Mouse (Mus musculus): Measurements from ENCODE around the gene G430095P16Rik.

Gene G430095P16Rik

DNA sequence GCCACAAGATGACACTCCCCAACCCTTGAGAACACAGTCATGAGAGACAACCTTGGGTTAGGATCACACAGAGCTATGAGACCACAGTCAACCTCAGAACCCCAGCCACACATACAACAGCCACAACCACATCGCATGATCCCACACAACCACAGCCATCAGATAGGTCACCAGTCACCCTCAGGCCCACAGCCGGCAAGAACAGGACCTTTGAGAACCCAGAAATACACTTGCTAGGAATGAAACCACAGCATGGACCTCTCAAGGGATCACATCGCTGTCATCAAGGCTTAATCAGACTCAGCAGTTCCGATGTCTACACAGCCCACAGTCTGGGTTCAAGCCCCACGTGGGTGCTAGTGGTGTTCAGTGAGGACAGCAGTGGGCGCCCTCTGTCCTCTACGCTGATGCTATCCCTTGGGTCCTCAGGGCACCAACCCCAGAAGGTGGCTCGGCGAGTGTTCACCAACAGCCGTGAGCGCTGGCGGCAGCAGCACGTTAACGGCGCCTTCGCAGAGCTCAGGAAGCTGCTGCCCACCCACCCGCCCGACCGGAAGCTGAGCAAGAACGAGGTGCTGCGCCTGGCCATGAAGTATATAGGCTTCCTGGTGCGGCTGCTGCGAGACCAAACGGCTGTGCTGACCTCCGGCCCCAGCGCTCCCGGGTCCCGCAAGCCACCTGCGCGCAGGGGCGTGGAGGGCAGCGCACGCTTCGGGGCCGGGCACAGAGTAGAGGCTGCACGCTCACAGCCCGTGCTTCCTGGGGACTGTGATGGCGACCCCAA lies 19.1 kb upstream of the G430095P16Rik start:
- DNase-seq (ENCODE audit: low spot score) = no peak

DNA sequence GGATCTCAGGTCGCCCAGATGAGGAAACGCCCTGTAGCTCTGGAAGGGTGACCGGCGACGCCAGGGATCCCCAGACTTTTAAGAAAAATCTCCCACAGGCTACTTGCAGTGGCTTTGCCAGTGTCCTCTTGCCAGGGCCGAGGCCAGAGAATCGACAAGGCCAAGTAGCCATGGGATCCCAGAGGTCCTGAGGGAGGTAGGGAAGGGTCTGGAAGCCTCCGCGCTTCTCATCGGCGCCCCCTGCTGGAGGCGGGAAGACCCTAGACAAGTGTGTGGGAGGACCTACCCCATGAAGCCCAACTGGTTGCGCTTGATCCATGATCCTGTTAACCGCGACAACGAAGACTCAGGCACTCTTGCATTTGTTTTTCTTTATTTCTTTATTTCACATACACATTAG lies 18.5 kb upstream of the G430095P16Rik start:
- DNase-seq (ENCODE audit: low spot score) = peak; percentile 90

DNA sequence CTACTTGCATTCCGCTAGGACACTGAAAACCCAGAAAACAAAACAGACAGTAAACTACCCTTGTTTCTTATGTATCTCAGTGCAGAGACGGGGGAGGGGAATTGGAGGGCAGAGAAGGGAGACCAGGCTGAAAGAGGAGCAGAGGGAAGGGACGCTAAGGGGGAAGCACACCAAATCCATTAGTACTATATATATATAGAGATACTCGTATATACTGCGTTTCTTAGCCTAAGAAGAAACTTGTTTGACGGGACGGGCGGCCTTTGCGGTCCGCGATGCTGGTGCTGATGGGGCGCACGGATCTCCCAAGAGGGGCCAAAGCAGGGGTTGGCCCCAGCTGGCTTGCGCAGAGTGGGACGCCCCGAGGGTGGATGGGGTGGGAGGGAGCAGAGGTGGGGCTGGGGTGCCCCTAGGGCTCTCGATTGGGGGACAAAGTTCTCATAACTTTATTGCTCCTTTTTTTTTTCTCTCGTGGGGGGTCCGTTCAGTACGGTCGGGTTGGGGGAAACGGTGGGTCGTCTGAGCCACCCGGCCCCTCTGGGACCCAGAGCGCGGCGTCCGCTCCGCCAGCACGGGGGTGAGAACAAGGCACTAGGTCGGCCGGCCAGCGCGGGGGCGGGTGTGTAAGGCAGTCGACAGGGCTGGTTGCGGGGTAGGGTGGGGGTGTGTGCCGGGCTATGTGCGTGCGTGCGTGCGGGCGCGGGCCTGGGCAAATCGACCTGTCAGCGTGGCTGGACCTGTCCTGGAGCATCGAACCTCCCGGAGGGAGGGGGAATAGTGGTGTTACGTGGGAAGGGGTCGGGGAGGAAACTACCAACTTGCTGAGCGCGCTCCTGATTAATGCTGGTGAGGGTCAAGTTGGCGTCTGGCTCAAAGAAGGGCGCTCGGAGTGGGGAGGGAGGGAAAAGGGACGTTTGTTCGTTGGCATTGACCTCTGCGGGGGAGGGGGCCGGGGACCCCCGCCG lies 17.7 kb upstream of the G430095P16Rik start:
- peak; percentile 36 for DNase-seq (ENCODE audit: low spot score)

DNA sequence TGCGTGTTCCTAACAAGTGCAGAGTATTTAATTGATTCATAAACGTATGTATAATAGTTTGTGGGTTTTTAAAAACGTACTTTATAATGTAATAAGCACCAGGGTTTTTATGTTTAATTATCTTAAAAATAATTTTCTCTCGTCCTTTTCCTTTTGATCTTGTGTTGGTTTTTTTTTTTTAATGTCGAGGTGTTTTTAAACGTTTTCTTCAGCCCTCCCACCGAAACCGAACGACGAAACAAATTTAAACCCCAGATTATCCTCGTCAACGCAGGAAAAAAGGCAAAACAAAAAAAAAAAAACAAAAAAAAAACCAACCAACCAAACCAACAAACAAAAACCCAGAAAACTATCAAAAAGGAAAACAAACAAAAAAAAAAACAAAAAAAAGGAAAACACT lies 16.8 kb upstream of the G430095P16Rik start:
- DNase-seq (ENCODE audit: low spot score) = no peak

DNA sequence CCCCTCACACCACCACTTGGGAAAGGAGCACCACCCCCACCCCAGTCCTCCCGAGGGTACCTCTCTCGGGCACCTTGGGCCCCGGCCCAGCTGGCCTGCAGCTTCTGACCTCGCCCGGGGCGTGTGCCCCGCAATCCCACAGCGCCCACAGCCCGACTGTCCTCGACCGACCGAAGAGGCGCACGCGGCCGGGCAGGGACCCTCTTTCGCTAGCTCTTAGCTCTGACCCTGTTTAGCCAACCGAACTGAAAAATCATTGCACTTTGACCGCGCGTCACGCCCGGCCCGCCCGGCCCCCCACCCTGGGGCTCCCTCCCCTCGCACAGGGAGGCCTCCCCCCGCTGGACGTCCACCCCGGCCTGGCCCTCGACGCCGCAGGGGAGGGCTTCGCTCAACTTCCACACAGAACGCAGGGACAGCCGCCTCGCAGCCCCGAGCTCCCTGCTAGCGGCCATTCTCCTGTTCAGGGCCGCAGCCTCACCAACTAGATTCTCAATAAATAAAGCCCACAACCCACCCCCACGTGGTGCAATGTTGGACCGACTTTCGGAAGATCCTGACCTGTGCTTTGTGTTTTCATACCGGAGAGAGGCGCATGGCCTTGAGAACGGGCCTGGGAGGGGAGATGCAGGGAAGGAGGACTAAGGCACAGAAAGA lies 16.1 kb upstream of the G430095P16Rik start:
- peak; percentile 43 for DNase-seq (ENCODE audit: low spot score)

DNA sequence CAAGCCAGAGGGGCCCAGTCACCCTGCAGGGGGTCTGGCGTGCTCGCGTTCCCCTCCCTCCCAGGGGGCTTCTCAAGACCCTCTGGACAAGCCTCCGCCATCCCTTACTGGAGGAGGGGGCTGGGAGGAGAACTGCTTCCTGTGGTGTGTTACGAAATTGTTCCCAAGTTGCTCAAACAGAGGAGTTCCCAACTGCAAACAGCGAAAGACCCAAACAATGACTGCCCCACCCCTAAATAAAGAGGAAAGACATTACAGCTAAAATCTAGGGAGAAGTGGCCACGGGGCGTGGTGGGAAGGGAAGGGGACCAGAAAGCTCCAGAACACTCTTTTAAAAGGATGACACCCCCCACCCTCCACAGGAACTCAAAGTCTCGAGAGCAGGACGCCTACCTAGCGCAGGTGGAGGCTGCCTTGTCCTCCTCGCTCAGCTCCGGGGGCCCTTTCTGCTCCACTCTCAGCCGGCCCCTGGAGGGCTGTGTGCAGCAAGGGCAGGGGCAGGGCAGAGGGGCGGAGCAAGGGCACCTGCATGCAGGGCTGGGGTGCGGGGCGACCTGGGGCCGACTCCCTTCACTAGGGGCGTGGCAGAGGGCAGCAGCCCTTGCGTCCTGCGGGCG lies 15.4 kb upstream of the G430095P16Rik start:
- peak; percentile 33 for DNase-seq (ENCODE audit: low spot score)

DNA sequence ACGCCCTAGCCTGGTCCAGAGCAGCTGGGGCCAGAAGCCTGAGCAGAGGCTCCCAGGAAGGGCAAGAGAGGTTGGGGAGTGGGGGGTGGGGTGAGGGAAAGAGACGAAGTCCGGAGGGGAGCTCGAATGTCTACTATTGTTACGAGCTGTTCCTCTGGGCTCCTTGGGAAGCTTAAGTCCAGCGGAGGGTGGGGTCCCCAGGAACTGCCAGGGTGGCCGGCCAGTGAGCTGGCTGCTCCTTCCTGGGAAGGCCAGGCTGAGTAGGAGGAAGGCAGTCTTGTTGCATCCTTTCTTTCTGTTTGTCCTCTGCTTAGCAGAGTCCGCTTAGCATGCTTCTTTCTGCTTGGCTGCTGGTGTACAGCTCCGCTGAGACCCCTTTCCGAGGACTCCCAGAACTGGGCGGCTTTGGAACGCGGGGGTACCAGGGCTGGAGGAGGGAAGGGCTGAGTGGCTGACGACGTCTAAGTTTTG lies 14.7 kb upstream of the G430095P16Rik start:
- no peak for DNase-seq (ENCODE audit: low spot score)

DNA sequence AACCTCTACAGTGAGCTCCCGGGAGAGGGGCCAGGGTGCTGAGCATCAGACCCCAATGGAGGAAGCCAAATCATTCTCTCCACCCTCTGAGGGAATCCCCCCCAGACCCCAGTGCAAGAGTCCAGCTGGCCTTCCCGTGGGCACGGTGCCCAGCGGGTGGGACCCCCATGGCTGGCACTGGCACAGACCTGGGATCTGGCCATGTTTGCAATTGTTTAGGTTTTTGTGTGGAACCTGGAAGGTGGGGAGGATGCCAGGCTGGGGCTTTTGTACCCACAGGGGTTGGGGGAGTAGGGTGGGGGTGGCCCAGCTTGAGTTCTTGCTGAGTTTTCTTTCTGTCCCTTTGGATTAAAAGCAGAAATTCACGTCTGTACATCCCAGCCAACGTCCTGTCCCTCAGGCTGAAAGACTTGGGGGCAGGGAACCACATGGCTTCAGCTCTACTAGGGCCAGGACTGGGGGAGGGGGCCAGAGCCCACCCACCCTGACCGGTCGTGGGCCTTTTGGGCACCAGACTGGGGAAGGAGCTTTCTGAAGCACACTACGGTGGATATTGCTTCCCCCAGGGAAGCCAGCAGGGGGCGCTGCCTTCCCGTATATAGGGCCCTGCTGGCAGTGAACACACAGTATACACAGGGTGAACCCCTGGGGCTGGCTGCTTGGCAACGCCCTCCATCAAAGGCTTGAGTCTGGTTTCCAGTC lies 13.9 kb upstream of the G430095P16Rik start:
- peak; percentile 96 for DNase-seq (ENCODE audit: low spot score)

DNA sequence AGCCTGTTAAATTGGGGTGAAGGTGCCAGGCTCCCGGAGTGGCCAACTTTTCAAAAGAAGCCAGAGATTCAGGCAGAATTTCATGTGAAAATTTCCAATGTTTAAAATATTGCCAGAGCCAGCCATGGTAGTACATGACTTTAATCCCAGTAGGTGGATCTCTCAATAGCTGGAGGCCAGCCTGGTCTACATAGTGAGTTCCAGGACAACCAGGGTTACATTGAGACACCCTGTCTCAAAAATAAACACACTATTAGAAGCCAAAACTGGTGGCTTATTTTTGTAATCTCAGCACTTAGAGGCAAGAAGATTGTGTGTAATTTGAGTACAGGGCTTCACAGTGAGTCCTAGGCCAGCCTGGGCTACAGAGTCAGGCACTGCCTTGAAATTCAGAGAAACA lies 12.9 kb upstream of the G430095P16Rik start:
- DNase-seq (ENCODE audit: low spot score) = no peak

DNA sequence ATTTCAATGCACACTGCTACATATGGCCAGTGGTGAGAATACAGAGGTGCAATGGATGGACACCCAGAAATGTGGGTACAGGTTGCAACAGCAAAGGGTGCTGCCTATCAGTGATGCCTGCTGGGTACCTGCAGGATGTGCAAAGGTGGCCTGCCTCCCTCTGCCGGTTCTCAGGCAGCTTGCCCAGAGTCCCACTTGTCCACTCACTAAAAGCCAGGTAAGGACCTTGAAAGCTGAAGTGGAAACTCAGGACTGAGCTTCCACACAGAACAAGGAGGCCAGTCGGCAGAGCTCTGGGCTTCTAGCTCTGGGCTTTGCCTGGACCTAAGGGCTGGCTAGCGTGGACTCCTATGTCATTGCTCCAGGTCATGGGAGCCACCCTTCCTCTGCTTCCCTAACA lies 11.5 kb upstream of the G430095P16Rik start:
- no peak for DNase-seq (ENCODE audit: low spot score)

DNA sequence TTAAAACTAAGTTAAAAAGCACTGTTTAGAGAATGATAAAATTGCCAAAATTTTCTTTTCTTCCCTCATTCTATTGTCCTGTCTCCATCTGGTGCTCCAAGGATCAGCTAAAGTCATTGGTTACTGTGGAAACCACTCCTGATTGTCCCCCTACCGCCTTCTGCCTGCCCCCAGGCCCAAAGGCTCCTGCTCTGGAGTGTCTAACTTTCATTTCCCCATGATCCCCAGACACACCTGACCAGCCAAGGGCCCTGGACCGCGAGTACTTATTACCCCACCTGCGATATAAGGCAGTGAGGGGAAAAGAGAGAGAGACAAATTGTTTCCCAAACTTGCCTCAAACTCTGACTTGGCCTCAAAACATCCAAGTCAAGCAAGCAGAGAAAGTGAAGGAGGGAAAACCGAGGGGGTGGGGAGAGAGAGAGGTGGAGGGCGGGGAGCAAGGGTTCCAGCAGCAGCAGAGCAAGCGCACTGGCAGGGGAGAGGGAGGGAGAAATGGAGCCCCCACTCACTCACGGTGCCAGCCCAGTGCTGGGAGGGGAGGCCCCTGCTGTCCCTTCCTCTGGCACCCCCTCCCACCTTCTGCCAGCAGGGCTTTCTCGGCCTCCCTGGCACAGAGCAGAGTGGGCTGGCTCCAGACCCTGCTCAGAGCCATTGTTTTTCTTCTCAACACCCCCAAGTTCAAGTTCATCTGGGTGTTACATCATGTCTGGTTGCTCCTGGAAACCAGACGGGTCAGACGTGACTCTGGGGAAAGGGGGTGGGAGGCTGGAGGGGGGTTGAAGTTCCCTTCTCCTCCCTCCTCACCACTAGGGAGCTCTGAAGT lies 10.7 kb upstream of the G430095P16Rik start:
- peak; percentile 74 for DNase-seq (ENCODE audit: low spot score)

DNA sequence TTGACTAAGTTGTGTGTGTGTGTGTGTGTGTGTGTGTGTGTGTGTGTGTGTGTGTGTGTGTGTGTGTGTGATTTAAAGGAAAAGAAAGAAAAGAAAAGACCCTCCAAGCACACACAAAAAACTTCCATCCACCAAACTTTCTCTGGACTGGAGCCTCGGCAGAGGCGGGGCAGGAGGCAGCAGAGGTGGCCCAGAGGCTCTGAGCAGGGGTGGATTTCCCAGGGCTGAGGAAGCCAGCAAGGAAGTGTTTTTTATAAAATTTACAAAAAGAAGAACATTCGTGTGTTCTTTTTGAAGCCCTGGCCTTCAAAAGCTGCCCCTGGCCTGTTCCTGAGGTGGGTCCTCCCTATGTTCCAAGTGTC lies 10.1 kb upstream of the G430095P16Rik start:
- DNase-seq (ENCODE audit: low spot score) = no peak

DNA sequence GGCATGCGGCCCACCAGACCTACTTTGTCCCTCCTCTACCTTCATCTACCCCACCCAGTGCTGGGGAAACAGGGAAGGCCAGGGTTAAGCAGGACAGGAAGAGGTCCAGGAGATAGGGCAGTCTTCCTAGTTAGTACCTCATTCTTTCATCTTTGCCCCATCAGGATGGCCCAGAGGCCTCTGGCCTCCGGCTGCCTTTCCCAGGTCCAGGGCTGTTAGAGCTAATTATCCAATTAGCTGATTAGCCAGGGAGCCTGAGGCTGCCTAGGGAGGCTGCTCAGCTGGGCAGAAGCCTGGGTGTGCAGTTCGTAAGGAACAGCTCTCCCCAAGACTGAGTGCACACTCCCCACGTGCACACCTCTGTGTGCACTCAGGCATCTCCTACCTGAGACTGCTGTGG lies 9.4 kb upstream of the G430095P16Rik start:
- DNase-seq (ENCODE audit: low spot score) = no peak

DNA sequence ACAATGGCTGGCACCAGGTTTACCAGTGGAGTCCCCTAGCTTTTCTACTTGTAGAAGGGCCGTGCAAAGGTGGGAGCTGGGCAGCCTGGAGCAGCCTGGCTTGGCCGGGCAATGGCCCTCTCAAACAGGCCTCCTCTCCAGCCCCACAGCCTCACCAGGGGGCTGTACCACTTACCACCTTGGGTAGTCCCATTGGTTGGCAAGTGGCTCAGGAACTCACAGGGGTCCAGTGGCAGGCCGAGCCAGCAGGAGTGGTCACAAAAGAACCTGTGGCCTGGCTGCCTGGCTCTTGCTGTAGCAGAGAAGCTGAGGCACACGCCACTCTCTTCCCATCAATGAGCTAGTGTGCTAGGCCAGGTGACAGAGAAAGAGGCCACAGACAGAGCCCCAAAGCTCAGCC lies 8.6 kb upstream of the G430095P16Rik start:
- no peak for DNase-seq (ENCODE audit: low spot score)

DNA sequence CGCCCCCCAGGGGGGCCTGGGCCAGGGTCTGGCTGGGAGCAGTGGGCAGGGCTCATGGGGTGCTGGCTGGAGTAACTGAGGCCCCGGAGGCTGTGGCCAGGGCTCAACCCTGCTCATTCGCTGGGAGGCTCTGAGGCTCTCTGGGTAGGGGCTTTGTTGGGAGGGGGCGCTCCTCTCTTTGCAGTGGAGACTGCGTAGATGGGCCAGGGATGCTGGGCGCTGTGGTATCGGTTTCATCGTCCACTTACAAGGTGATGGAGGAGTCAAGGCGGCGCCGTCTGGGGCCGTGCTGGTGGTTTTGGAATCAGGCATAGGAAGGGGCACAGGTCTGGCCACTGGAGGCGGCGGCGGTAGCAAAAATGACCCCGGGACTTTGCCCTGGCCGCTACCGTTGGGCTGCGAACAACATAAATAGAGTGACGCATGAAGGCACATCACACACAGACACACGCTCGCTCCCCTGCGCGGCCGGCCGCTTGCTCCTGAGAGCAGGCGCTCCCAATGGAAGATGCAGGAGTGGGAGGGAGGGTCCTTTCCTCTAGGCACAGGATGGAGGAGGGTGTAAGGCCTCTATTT lies 6.8 kb upstream of the G430095P16Rik start:
- no peak for DNase-seq (ENCODE audit: low spot score)

DNA sequence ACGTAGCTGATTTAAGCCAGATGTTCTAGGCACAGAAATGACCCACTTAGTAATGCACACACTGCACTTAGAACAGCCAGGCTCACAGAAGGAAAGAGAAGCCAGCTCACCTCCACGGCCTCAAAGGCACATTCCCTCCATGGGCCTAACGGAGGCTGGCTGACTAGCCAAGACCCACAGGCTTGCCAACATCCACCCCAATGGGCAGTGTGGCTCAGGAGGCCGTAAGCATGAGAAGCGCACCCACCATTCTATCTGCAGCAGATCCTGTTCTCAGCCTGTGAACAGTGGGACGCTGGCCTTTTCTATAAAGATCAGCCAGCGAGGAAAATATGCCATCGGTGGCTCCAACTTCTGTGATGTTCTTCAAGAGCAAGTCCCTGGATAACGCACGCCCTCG lies 6.0 kb upstream of the G430095P16Rik start:
- no peak for DNase-seq (ENCODE audit: low spot score)

DNA sequence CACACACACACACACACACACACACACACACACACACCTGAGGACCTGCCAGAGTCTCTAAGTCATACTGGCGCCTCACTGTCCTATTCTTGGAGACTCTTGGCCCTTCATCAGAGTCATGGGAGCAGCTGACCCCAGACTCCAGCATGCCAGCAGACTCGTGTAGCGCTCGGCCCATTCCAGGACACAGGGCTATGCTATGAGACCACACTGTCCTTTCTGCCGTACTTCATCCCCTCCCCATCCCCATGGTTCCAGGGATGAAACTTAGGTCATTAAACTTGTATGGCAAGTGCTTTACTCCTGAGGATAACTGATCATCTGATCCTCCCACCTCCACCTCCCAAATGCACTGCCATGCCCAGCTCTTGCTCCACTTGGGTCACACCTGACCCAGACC lies 4.3 kb upstream of the G430095P16Rik start:
- DNase-seq (ENCODE audit: low spot score) = no peak

DNA sequence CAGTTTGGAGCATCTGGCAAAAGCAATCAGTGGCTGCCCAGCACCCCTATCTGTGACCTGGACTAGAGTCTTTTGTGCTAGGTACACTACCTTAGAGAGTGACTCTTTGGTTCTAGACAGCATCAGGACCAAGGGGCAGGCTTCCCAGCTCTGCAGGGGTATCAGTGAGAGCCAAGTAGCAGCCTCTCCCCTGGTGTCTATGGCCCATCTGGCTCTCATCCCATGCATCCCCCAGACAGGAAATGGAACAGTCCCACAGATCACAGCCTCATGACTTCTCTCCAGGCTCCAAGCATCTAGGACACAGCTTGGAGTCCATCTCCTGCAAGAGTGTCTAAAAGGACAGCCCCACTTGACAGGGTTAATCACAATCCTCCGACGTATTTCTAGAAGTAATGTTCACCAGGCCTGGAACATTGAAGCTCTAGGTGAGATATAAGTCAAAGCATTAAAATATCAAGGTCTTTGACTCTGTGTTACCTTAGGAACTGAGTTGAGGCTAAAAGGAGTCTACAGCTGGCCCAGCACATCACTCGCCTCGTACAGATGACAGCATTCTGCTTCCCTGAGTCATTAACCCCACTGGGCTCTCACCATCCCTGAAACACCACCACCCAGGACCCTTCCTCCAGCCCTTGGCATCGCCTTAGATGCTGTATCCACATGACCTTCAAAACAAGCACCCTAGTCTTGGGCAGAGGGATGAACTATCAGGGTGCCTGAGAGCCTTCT lies 3.7 kb upstream of the G430095P16Rik start:
- DNase-seq (ENCODE audit: low spot score) = no peak

DNA sequence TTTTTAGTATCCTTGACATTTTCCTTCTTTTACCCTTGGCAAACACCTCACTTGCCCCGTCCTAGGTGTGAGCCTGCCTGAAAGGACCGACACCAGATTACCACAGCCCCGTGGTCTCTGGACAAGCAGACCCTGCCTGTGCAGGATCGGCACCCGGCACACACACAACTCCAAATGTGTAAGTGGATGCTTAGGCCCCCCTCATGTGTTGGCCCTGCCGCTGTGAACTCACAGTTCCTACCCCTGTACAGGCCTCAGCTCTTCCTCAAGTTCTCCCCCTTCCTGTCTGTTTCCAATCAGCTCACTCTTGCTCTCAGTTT lies 317 bp upstream of the G430095P16Rik start:
- no peak for DNase-seq (ENCODE audit: low spot score)

DNA sequence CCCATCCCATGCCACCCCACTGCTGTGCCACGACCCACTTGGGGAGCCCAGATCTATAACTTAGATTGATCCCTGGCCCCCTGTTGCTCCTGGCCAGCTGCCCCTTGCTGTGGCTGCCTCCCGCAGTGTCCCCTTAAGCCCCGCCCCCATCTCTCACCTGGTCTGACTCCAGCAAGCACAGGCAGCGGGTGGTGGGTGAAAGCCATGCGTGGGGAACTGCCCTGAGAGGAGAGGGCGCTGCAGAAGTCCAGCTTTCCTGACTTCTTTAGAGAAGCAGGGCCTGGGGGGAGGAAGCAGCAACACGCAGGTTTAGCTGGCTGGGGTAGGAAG lies 729 bp downstream of the G430095P16Rik start:
- DNase-seq (ENCODE audit: low spot score) = no peak
